Mouse (Mus musculus) c-Kit-positive CD71-positive TER-119-negative erythroid progenitor cells, embryonic 14.5 days (primary cell): ENCODE measurements around the gene Gm7029.
"Not testable (repeated sequence)": the region's sequence is repeated elsewhere in the genome, so short reads cannot be mapped to it uniquely, and the experiment has no call there.

Source experiments
- DNase-seq: peaks from one replicate; pipeline ENCODE4 v3.0.0-alpha.2; 2013; ENCODE audit warnings: low read depth

The Gm7029 gene

DNA sequence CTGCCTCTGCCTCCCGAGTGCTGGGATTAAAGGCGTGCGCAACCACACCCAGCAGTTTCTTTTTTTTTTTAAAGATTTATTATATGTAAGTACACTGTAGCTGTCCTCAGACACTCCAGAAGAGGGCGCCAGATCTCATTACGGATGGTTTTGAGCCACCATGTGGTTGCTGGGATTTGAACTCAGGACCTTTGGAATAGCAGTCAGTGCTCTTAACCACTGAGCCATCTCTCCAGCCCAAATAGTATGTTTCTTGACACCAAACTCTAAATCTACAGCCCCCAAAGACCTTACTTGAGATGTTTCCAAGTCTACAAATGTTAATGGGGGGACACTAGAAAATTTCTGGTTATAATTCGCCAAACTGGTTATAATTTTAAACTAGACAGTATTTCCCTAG lies 18.3 kb downstream of the Gm7029 start:
- DNase-seq = not testable (repeated sequence)

DNA sequence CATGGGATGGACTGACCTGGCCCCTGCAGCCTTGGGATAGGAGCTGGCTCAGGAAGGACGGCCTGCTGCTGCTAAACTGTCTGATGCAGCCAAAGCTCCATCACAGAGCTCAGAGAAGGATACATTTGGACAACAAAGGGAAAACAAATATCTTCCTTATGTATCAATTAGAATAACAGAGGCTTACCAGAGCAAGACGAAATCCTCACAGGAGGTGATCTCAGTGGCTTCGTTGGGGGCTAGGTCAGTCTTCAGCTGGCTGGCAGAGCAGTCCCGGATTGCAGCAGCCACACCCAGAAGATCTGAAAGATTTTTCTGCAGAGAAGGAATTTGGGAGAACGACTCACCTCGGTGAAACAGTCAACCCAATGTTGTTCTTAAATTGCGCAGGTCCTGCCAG lies 18.8 kb downstream of the Gm7029 start:
- no peak for DNase-seq

DNA sequence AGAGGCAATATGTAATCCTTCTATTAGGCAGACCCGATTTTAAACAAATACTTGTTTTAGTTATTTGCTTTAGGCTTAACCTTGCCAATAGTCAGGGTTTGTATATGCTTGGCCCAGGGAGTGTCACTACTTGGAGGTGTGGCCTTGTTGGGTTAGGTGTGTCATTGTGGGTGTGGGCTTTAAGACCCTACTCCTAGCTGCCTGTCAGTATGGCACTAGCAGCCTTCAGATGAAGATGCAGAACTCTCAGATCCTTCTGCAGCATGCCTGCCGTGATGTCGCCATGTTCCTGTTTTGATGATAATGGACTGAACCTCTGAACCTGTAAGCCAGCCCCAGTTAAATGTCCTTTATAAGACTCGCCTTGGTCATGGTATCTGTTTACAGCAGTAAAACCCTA lies 19.4 kb downstream of the Gm7029 start:
- DNase-seq = not testable (repeated sequence)

DNA sequence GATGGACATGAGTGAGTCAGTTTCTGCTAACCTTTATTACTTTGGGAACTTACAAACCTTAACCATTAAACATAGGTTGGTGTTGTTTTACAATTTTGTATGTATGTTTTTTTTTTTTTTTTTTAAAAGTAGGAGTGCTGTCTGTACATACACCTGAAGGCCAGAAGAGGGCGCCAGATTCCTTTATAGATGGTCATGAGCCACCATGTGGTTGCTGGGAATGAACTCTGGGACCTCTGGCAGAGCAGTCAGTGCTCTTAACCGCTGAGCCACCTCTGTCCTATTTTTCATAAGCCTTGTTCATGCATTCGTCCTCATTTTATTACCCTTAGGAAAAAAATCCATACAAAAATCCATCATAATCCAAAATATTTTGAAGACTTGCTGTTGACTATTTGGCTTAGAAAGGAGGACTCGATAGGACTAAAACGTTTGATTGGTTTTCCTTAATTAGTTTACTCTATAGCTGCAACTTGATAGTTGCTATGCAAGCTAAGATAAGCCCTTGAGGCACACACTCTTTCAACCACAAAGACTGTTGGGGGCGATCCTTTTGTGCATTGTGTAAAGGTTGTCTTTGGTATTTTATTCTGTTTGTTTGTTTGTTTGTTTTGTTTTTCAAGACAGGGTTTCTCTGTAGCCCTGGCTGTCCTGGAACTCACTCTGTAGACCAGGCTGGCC lies 23.6 kb downstream of the Gm7029 start:
- DNase-seq = peak; percentile 85

DNA sequence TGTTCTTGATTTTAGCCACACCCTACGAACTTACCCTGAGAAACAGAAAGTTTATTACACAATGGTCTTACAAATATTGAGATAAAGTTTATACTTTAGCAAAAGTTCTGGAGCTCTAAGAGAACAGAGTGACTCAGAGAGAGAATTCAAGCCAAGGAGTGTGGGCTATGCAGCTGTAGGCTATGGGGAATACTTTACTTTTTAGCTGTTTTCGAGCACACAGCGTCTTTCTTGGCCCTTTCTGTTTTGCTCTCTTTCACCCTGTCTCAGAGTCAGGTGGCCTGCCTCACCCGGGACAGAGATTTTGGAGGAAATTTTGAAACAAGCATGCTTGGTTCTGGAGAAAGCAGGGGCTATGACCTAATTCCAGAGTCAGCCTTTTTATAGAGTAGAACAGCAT lies 24.6 kb downstream of the Gm7029 start:
- not testable (repeated sequence) for DNase-seq

DNA sequence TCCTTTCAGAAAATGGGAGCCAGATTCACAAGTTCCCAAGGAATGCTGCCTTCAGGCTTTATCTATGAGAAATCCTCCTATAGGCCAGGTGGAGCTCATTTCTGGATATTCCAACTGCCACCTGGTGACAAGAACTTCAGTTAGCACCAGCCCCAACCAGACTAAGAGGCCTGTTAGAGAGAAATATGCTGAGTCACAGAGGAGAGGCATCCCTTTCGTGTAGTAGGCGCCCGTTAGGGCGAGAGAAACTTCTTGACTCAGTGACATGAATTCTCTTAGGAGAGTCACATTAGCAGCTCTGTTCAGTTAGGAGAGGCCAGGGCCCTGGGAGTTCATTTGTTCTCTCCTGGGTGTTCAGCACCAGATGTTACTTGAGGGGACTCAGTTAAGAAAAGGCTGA lies 26.0 kb downstream of the Gm7029 start:
- DNase-seq = no peak

DNA sequence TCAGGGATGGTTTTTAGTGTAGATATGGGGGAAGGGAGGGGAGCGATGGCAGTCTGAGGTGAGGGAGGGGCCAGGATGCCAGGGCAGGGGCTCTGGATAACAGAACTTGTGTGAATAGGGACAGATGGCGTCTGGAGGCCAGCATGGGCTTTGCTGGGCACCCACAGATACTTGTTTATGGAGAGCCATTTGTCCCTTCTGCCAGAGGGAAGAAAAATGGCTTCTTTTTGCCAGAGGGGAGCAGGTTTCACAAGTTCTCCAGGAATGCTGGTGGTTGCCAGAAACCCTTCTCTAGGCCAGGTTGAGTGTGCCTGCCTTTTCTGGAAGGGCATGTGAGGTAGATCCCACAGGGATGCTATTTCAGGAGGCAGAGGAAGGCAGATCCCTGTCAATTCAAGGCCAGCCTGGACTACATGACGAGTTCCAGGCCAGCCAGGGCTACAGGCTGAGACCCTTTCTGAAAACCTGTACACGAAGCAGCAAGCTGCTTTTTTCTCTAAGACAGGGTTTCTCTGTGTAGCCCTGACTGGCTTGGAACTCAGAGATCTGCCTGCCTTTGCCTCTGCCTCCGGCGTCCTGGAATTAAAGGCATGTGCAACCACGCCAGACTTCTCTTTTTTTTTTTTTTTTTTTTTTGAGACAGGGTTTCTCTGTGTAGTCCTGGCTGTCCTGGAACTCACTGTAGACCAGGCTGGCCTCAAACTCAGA lies 26.8 kb downstream of the Gm7029 start:
- no peak for DNase-seq

DNA sequence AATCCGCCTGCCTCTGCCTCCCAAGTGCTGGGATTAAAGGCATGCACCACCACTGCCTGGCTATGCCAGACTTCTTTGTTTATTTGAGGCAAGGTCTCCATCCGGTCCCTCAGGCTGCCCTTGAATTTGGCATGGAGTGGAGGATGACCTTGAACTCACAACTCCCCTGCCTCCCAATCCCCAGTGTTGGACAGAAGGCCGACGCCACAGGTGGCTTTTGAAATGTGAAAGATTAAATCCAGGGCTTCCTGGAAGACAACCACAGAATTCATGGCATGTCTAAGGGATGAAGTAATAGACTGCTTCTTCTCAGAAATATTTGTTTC lies 27.3 kb downstream of the Gm7029 start:
- DNase-seq = no peak

DNA sequence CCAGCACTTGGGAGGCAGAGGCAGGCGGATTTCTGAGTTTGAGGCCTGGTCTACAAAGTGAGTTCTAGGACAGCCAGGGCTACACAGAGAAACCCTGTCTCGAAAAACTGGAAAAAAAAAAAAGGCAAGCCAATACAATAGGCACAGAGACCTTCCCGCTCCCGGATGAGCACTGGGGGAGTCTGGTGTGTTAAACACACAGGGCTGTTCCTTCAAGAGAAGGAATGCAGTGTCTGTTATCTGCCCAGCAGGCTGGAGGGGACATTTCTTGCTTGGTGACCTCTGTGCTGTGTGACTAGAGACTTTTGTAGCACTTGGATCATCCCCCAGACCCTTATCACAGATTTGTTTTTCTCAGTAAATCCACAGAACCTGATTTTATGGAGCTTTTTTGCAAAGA lies 28.0 kb downstream of the Gm7029 start:
- no peak for DNase-seq

DNA sequence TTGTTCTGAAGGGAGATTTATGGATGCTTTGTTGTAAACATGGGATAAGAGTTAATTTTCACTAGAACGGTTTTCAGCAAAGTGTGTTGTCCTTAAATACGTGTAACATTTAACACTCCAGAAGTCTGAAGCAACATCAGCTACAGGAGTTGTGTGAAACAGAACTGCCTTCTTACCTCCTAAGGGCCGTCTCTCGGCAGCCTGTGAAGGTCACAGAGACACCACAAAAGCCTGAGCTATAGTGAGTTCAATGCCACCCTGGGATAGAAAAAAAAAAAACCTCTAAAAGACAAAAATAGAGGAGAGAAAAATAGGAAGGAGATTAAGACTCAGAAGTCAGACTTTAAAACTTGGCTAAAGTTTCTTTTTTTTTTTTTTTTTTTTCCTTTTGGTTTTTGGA lies 28.4 kb downstream of the Gm7029 start:
- DNase-seq = no peak

DNA sequence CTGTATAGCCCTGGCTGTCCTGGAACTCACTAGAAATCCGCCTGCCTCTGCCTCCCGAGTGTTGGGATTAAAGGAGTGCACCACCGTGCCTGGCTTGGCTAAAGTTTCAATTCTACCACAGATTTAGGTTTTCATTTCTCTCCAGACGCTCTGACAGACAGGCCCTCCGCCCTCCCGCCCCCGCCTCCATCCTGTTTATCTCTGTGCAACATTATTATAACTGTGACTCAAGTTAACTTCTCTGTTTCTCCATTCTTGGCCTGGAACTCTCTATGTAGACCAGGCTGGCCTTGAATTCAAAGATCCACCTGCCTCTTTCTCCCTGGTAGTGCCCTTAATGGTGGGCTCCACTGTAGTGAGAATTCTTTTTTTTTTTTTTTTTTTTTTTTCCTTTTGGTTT lies 28.9 kb downstream of the Gm7029 start:
- no peak for DNase-seq

DNA sequence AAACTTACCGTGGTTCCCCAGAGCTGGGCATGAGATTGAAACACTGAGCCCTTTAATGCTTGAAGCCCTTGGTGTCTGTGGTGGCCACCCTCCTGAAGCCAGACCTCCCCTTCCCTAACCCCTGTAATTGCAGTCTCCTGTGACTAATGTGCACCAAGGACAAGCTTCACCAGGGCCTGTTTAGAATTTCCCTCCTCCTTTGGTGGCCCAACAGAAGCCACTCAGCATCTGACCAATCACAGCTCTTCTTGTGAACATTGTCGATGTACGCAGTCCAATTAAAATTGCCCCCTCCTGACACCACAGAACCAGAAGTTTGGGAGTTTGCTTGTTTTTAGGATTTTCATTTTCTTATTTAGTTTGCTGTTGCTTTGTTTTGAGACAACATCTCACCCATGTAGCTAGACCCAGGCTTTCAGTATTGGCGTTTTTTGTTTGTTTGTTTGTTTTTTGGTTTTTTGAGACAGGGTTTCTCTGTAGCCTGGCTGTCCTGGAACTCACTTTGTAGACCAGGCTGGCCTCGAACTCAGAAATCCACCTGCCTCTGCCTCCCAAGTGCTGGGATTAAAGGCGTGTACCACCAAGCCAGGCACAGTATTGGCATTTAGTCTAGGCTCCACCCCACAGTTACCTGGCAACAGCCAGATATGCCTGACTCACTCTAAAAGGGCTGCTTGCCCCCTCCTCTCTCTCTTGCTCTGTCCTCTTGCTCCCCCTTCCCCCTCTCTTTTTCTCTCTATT lies 30.4 kb downstream of the Gm7029 start:
- not testable (repeated sequence) for DNase-seq

DNA sequence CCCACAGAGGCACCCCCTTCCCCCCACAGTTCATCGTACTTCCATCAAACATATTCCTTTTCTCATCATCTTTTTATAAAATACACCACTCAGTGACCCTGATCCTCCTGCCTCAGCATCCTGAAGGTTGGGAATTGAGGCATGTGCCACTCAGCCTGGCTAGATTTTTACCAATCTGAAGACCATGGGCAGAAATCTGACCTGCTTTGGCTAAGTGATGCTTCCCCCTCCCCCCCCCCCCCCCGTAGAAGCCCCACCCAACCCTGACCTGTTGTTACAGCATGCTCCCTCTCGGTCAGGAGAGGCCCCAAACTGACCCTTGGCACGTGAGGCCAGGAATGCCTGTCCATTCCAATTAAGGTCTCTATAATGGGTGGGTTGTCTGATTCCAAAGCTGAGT lies 31.2 kb downstream of the Gm7029 start, which contains the start of gene Platr17:
Gene Platr17 (plus strand): TSS at position 301 of the 400 bp plus-strand sequence.
- DNase-seq = not testable (repeated sequence)

DNA sequence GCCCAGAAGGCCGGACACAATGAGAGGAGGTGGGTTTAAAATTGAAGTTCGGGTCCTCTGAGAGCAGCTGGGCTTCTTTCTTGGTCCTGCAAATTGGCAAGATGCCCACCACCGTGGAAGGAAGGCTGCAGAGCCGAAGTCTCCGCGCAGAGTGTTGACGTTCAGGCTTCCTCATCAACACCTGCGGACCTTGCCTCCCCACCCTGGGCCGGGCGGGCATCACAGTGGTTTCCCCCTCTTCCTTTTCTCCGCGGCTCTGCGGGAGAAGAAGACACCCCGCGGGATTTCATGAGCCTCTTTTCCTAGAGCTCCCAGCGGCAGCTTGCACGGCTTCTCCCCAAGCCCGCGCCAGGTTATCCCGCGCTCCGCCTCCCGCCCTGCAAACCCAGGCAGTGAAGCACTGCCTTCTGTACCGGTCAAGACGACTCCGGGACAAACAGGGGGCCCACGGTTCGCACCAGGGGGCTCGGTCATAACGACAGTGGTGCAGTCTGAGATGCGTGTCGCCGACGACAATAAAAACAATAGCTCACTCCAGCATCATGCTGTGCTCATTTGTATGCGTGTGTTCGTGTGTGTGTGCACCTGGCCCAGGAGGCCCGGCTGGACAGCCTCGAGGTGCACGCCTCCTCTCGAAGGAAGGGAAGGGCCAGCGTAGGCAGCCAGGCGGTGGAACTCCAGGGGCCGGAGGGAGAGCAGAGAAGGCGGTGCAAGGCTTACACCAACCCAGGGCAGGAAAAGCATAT lies 34.9 kb downstream of the Gm7029 start:
- no peak for DNase-seq

DNA sequence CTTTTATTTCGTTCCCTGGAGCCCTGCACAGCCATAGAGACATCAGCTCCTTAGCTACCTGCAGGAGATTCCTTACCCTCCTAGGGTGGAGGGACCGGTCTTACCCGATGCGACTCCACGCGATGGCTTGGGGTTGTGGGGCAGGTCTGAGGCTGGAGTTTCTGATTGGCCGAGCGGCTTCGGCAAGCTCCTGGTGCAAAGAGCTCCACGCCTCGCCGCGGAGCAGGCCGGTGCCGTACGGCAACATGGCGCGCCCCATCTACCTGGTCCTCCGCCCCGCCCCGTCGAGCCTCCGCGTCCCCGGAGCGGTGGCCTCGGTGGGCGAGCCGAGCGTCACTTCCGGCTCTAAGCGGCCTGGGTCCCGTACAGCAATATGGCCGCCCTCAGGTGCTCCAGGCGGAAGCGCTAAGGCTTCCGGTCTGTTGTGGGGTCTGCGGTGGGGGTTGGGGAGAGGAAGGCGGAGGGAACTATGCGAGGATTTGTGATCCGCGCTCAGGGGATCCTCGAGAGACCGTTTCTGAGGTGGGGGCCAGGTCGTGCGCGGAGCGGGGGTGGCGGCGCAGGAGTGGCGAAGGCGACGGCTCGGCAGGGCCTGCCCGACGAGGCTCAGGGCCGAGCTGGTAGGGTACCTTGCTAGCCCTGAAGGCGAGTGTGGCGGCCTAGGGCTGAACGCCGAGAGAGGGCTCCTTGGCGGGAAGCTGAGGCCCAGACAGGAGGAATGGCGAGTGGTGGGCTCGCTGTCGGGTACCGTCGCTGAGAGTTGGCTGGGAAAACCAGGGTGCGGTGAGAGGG lies 35.6 kb downstream of the Gm7029 start, which contains the start of gene Daxx:
Gene Daxx (plus strand): TSS at position 338 of the 792 bp plus-strand sequence.
- DNase-seq = peak; percentile 95

DNA sequence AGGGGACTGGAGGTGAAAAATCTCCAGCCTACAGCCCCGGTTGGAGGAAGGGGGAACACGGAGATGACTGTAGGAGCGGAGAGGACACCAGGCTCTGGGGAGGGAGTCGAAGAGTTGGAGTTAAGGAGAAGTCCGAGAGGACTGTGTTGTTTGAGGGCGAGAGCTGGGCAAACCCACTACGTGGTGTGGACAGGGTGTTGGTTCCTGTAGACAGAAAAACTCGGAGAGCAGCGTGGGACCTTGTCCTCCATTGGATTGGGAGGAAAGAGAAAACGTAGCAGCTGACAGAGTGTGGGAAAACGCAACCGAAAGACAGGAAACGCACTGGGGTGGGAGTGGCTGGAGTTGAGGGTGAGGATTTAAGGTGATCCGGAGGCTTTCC lies 36.2 kb downstream of the Gm7029 start:
- DNase-seq = no peak

DNA sequence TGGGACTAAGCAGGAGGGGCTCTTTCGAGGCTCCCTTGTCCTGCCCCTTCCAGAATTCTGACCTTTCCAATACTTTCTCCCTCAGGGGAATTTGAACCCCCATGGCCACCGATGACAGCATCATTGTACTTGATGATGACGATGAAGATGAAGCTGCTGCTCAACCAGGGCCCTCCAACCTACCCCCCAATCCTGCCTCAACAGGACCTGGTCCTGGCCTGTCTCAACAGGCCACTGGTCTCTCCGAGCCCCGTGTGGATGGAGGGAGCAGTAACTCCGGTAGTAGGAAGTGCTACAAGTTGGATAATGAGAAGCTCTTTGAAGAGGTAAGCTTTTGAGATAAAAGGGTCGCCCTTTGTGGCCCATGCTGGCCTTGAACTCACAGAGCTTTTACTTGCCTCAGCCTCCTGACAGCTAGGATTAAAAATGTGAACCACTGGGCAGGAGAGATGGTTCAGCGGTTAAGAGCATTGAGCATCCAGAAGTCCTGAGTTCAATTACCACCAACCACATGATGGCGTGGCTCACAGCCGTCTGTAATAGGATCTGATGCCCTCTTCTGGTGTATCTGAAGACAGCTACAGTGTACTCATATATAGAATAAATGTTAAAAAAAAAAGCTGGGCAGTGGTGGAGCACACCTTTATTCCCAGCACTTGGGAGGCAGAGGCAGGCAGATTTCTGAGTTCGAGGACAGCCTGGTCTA lies 36.9 kb downstream of the Gm7029 start:
- no peak for DNase-seq

DNA sequence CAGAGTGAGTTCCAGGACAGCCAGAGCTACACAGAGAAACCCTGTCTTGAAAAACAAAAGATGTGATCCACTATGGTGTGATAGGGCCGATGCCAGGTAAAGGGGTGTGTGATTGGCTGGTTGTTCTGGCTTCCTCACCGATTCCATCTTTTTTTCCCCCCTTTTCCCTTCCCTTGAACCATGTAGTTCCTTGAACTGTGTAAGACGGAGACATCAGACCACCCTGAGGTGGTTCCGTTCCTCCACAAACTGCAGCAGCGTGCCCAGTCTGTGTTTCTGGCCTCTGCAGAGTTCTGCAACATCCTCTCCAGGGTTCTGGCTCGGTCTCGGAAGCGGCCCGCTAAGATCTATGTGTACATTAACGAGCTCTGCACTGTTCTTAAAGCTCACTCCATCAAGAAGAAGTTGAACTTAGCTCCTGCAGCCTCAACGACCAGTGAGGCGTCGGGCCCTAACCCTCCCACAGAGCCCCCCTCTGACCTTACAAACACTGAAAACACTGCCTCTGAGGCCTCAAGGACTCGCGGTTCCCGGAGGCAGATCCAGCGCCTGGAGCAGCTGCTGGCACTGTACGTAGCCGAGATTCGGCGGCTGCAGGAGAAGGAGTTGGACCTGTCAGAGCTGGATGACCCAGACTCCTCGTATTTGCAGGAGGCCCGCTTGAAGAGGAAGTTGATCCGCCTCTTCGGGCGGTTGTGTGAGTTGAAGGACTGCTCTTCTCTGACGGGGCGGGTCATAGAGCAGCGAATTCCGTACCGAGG lies 37.6 kb downstream of the Gm7029 start:
- no peak for DNase-seq

DNA sequence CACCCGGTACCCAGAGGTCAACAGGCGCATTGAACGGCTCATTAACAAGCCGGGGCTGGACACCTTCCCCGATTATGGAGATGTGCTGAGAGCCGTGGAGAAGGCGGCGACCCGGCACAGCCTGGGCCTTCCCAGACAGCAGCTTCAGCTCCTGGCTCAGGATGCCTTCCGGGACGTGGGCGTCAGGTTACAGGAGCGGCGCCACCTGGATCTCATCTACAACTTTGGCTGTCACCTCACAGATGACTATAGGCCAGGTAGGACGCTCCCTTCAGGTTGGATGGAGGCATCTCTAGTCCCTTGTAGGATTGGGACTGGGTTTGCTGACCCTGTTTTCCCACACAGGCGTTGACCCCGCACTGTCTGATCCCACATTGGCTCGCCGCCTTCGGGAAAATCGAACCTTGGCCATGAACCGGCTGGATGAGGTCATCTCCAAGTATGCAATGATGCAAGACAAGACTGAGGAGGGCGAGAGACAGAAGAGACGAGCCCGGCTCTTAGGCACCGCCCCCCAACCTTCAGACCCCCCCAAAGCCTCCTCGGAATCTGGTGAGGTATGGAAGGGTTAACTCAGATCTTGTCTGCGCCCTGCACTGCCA lies 38.3 kb downstream of the Gm7029 start:
- DNase-seq = no peak

DNA sequence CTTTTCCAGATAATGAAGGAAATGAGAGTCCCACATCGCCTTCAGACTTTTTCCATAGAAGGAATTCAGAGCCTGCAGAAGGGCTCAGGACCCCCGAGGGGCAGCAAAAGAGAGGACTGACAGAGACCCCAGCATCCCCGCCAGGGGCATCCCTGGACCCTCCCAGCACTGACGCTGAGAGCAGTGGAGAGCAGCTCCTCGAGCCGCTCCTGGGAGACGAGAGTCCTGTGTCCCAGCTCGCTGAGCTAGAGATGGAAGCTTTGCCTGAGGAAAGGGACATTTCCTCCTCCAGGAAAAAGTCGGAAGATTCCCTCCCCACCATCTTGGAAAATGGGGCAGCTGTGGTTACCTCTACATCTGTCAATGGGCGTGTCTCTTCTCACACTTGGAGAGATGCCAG lies 39.6 kb downstream of the Gm7029 start:
- no peak for DNase-seq
